Mouse (Mus musculus): ENCODE data around the gene Elavl4.

DNA sequence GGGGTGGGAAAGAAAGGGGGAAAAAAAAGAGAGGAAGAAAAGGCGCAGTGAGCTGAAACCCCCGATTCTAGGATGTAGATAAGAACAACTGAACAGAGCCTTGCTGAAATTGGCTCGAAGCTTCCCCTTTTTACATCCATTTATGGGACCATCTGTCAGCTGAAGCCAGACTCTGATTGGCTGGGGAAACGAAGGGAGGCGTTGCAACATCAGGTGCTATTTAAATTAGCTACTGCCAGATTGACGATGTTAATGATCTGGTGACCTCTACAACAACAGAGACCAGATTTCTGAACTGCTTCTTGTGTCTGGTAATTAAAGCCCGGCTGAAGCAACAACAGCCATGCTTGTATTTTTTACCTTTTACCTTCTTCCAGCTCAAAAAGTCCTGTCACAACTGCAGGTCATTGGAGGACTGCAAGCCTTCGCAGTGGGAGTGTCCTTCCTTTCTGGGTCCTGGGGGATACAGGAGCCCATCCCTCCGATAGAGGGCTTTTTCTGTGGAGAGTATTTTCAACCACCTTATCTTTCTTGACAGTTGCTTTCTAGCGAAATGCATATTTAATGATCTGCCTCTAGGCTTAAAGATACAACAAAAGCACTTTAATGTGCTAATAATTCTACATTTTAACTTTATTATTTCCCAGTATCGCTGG, 64.2 kb downstream of the Elavl4 start:
- TF ChIP-seq POLR2A (IDR thresholded peaks at IDR 0.05; ENCODE audit: extremely low read depth, insufficient read depth, low read length) (peak; percentile 88), CTCF (IDR thresholded peaks at IDR 0.05; ENCODE audit: extremely low read depth, insufficient read depth, low read length) (no peak)
